Mouse (Mus musculus) stomach, embryonic 14.5 days (tissue): Measurements from ENCODE around the gene Cox14. TPM values are rescaled to one million over a fixed set of nuclear protein-coding genes. Genes with fewer than 3 reads are reported as not detected.
A peak's percentile ranks its signal among the peaks of the same experiment; 100 is the strongest.
"Not testable (repeated sequence)": the region's sequence is repeated elsewhere in the genome, so short reads cannot be mapped to it uniquely, and the experiment has no call there.

Experiments used
- ATAC-seq: fragments of 200-750 bp; cut with Nextera tagmentation; 2 replicates; pipeline ENCODE4 v1.8.0; 2017; ENCODE audit warnings: low read depth, moderate TSS enrichment; ENCODE audit not compliant: insufficient number of reproducible peaks, insufficient read depth, low FRiP score
- H3K27ac ChIP-seq: fragments of 300-500 bp; sonication (generic); 2 replicates; pipeline ENCODE4 v1.5.1; 2014; ENCODE audit warnings: mild to moderate bottlenecking, low read length, moderate library complexity, mixed read lengths
- H3K27me3 ChIP-seq: fragments of 300-500 bp; sonication (generic); 2 replicates; pipeline ENCODE4 v1.6.1; 2014; ENCODE audit warnings: low read length, control low read depth, mixed read lengths; ENCODE audit not compliant: control insufficient read depth, insufficient read depth
- H3K36me3 ChIP-seq: fragments of 300-500 bp; sonication (generic); 2 replicates; pipeline ENCODE4 v1.6.1; 2014; ENCODE audit warnings: mild to moderate bottlenecking, control low read depth, low read length, moderate library complexity, mixed read lengths; ENCODE audit not compliant: control insufficient read depth, insufficient read depth
- H3K4me1 ChIP-seq: fragments of 300-500 bp; sonication (generic); 2 replicates; pipeline ENCODE4 v1.6.1; 2014; ENCODE audit warnings: low read length, control low read depth, mixed read lengths; ENCODE audit not compliant: control insufficient read depth, insufficient read depth
- H3K4me2 ChIP-seq: fragments of 300-500 bp; sonication (generic); replicated peaks from 2 replicates; pipeline ENCODE4 v1.6.1; 2014; ENCODE audit warnings: low read depth, low read length, control low read depth
- H3K4me3 ChIP-seq: fragments of 300-500 bp; sonication (generic); 2 replicates; pipeline ENCODE4 v1.5.1; 2014; ENCODE audit warnings: low read depth, low read length, control low read depth
- H3K9ac ChIP-seq: fragments of 300-500 bp; sonication (generic); replicated peaks from 2 replicates; pipeline ENCODE4 v1.6.1; 2014; ENCODE audit warnings: low read depth, mild to moderate bottlenecking, control low read depth, low read length, moderate library complexity, mixed read lengths
- H3K9me3 ChIP-seq: fragments of 300-500 bp; sonication (generic); 2 replicates; pipeline ENCODE4 v1.6.1; 2016; ENCODE audit warnings: low read depth, low read length, control low read depth; ENCODE audit not compliant: control insufficient read depth
- WGBS: fragments of 180-500 bp; shearing (Covaris S2); extraction: QIAGEN DNeasy Blood & Tissue Kit; methylation state at CpG from one replicate; pipeline ENCODE4 v1.1.7; 2014; 5-methylcytosine and 5-hydroxymethylcytosine counted together
- polyA plus RNA-seq: library from polyadenylated mRNA; unstranded; fragments of >200 nt; fragmentation: Nextera tagmentation; extraction: Ambion mirVana; gene quantifications from 2 replicates; pipeline ENCODE4 v1.2.1, GENCODE M21; 2014

Cox14 gene
- polyA plus RNA-seq, 1 experiment from 2014 or later = 193 TPM

DNA sequence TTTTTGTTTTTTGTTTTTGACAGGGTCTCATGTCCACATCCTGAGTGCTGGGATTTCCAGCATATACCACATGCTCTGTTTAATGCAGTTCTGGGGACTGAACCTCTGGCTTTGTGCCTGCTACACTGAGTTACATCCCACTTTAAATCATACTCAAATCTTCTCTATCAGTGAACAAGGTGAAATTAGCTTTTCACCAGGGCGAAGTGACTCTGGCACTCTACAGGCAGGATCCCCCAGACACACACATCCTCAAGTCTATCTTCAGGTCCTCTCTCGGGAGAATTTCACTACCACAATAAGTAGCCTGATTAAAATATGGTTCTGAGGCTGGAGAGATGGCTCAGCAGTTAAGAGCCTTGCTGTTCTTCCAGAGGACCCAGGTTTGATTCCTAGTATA is 1.1 kb downstream of the Cox14 start:
- WGBS = 75% methylated on average over 2 of the region's 2 CpGs
- peaks cover 19% of the 10 kb centered on the region for H3K4me1 ChIP-seq
- peak overlapping the region; percentile 93; the same call in 1 of the 2 replicates for H3K9ac ChIP-seq
- H3K27me3 ChIP-seq = no peaks in the 10 kb centered on the region
- H3K36me3 ChIP-seq = peaks cover 16% of the 10 kb centered on the region; the same call in 1 of the 2 replicates
- H3K9me3 ChIP-seq = no peaks in the 10 kb centered on the region
- H3K27ac ChIP-seq = no peak overlapping the region
- no peak for ATAC-seq
- peak overlapping the region; percentile 83 for H3K4me2 ChIP-seq
- H3K4me3 ChIP-seq = peak overlapping the region; percentile 96

DNA sequence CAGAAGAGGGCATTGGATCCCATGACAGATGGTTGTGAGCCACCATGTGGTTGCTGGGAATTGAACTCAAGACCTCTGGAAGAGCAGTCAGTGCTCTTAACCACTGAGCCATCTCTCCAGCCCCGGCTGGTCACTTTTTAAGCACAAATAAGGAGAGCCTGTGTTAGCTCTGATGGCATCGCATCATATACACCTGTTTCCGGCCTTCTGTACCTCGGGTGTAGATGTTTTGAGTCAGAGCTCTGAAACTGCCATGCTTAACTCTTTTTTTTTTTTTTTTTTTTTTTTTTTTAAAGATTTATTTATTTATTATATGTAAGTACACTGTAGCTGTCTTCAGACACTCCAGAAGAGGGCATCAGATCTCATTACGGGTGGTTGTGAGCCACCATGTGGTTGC is 1.6 kb downstream of the Cox14 start:
- H3K4me1 ChIP-seq = peaks cover 19% of the 10 kb centered on the region
- peaks cover 16% of the 10 kb centered on the region; the same call in 1 of the 2 replicates for H3K36me3 ChIP-seq
- not testable (repeated sequence) for H3K27me3 ChIP-seq, ATAC-seq, H3K27ac ChIP-seq, H3K4me2 ChIP-seq, H3K4me3 ChIP-seq, H3K9ac ChIP-seq, H3K9me3 ChIP-seq
- WGBS = 90% methylated on average over 4 of the region's 5 CpGs

DNA sequence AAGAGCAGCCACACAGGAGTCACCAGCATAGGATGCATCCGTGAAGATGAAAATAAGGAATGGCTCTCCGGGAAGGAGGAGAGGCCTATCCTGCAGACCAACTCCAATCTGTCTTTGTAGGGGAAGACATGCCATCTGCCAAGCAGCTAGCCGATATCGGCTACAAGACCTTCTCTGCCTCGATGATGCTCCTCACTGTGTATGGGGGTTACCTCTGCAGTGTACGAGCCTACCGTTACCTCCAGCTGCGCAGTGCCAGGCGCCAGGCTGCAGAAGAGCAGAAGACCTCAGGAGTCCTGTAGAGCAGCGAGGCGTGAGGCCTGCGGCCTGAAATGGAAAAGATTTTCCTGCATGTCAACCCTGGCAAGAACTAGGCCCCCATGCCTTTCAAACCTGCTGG is 2.1 kb downstream of the Cox14 start:
- no peak overlapping the region for H3K4me2 ChIP-seq
- H3K9me3 ChIP-seq = no peaks in the 10 kb centered on the region
- no peak for ATAC-seq
- no peaks in the 10 kb centered on the region for H3K27me3 ChIP-seq
- peaks cover 19% of the 10 kb centered on the region for H3K4me1 ChIP-seq
- no peak overlapping the region for H3K27ac ChIP-seq
- 94% methylated on average over 12 of the region's 12 CpGs for WGBS
- peaks cover 16% of the 10 kb centered on the region; the same call in 1 of the 2 replicates for H3K36me3 ChIP-seq
- H3K9ac ChIP-seq = no peak overlapping the region
- no peak overlapping the region for H3K4me3 ChIP-seq

DNA sequence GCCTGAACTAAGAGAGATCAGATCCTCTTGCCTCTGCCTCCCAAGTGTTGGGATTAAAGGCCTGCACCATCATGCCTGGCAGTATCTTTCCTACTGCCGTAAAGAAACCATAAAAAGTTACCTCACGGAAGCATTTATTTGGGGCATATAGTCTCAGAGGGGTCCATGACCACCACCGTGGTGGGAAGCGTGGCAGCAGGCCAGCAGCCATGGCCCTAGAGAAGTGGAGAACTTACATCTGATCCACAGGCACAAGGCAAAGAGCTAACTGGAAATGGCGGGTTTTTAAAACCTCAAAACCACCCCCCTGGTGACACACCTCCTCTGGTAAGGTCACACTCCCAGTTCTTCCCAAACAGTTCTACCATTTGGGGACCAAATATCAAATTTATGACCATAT is 2.8 kb downstream of the Cox14 start:
- Histone ChIP-seq H3K27me3 (no peaks in the 10 kb centered on the region), H3K4me1 (peaks cover 19% of the 10 kb centered on the region), H3K4me3 (no peak overlapping the region), H3K9me3 (no peaks in the 10 kb centered on the region), H3K9ac (no peak overlapping the region), H3K4me2 (no peak overlapping the region), H3K36me3 (peaks cover 16% of the 10 kb centered on the region; the same call in 1 of the 2 replicates), H3K27ac (no peak overlapping the region)
- no peak for ATAC-seq
- WGBS = 93% methylated on average over 5 of the region's 5 CpGs

DNA sequence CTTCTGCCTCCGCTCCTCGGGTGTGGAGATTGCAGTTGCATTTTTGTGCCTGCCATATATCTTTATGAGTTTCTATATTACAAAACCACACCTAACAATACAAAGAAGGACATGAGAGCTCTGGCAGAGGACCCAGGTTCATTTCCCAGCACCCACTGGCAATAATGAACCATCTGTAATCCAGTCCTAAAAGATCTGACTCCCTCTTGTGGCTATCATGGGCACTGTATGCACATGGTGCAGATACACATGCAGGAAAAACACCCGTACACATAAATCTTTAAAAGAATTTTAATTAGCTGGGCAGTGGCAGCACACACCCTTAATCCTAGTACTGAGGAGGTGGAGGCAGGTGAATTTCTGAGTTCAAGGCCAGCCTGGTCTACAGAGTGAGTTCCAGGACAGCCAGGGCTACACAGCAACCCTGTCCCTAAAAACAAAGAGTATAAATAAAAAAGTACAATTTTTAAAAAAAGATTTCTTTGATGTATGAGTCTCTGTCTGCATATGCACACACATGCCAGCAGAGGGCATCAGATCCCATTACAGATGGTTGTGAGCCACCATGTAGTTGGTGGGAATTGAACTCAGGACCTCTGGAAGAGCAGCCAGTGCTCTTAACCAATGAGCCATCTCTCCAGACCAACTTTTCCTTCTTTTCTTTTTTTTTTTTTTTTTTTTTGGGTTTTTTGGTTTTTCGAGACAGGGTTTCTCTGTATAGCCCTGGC is 3.8 kb downstream of the Cox14 start:
- WGBS = 91% methylated on average over 3 of the region's 4 CpGs
- H3K4me1 ChIP-seq = peaks cover 10% of the 10 kb centered on the region
- H3K27me3 ChIP-seq = no peaks in the 10 kb centered on the region
- no peak overlapping the region for H3K27ac ChIP-seq
- H3K4me3 ChIP-seq = no peak overlapping the region
- no peaks in the 10 kb centered on the region for H3K9me3 ChIP-seq
- H3K9ac ChIP-seq = no peak overlapping the region
- no peak overlapping the region for H3K4me2 ChIP-seq
- peaks cover 16% of the 10 kb centered on the region; the same call in 1 of the 2 replicates for H3K36me3 ChIP-seq
- ATAC-seq = no peak

DNA sequence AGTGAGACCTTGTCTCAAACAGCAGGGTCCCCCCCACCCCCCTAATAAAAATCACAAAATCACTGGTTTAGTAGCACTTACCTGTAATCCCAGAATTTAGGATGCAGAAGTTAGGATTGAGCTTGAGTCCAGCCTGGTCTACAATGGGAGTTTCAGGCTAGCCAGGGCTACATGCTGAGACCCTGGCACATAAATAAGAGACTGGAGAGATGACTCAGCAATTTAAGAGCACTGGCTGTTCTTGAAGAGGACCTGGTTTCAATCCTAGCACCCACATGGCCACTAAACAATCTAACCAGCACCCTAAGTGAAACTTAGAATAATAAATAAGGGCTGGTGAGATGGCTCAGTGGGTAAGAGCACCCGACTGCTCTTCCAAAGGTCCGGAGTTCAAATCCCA is 5.7 kb downstream of the Cox14 start:
- Histone ChIP-seq H3K27me3 (no peaks in the 10 kb centered on the region), H3K4me3 (no peak overlapping the region)

DNA sequence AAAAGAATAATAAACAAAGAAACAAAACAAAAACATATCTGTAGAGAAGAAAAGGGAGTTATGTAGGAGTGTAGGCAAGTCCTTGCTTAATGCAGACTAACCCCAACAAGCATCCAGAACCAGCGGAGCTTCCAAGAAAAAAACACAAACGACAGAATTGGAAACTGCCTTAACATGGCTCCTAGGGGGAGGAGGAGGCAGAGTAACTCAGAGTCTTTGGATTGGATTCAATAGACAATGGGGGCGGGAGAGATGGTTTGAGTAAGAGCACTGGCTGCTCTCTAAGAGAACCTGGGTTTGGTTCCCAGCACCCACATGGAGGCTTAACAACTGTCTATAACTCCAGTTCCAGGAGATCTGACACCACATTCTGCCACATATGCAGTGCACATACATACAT is 6.3 kb downstream of the Cox14 start:
- no peak overlapping the region for H3K27ac ChIP-seq
- no peaks in the 10 kb centered on the region for H3K27me3 ChIP-seq
- H3K4me2 ChIP-seq = no peak overlapping the region
- H3K9ac ChIP-seq = no peak overlapping the region
- H3K4me1 ChIP-seq = 0 out of 2 replicates have a peak, but pooled peaks cover under 1% of the 10 kb centered on the region
- peaks cover 27% of the 10 kb centered on the region for H3K36me3 ChIP-seq
- no peak overlapping the region for H3K4me3 ChIP-seq
- ATAC-seq = no peak
- 90% methylated on average over 3 of the region's 3 CpGs for WGBS
- H3K9me3 ChIP-seq = no peaks in the 10 kb centered on the region

More for the DNA sequence above, 5.7 kb downstream of the Cox14 start:
- ATAC-seq = no peak
- no peak overlapping the region for H3K9ac ChIP-seq
- H3K9me3 ChIP-seq = no peaks in the 10 kb centered on the region
- no peak overlapping the region for H3K27ac ChIP-seq
- no peak overlapping the region for H3K4me2 ChIP-seq
- H3K36me3 ChIP-seq = peaks cover 25% of the 10 kb centered on the region
- H3K4me1 ChIP-seq = 0 out of 2 replicates have a peak, but pooled peaks cover 3% of the 10 kb centered on the region
- WGBS = 79% methylated on average over 2 of the region's 2 CpGs

DNA sequence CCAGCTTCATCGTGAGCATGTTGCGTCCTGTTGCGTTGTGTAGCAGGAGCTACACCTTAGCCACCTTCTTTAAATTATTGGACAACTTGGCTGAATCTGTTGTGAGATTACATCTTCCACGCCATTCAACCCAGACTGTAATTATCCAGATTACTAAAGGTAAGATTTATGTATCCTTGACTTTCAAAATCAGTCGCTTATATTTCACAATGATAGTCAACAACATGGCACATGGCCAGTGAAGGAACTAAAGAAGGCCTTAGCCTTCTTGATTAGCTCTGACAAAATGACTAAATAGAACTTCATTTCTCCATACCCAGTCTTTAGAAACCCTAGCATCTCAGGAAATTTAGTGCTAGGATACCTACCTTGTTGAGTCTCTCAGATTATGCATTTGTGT is 7.8 kb downstream of the Cox14 start:
- no peaks in the 10 kb centered on the region for H3K4me1 ChIP-seq
- no peak overlapping the region for H3K4me3 ChIP-seq
- no peak overlapping the region for H3K4me2 ChIP-seq
- no peak for ATAC-seq
- WGBS = 94% methylated on average over 5 of the region's 5 CpGs
- no peaks in the 10 kb centered on the region for H3K9me3 ChIP-seq
- no peaks in the 10 kb centered on the region for H3K27me3 ChIP-seq
- H3K36me3 ChIP-seq = peaks cover 29% of the 10 kb centered on the region
- H3K9ac ChIP-seq = no peak overlapping the region
- no peak overlapping the region for H3K27ac ChIP-seq

DNA sequence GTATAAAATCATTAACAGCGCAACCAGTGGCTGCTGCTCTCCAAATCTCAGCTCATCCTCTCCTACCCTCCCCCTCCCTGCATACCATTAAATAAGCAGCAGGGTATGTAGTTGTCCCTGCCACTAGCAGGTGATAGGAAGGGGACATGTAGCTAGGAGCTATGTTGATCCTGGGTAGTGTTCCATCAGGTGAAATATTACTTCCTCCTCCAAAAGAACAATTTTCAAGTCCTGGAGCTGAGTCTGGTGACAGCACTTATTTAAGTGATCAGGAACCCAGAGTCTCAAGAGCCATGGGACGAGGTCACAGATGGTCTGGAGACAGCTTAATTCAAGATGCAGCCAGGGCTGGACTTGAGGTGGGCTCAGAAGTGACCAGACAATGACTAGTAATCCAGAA is 10.2 kb downstream of the Cox14 start:
- Histone ChIP-seq H3K4me3 (no peak overlapping the region), H3K4me1 (no peaks in the 10 kb centered on the region), H3K27ac (no peak overlapping the region), H3K9me3 (no peaks in the 10 kb centered on the region), H3K9ac (no peak overlapping the region), H3K36me3 (peaks cover 40% of the 10 kb centered on the region), H3K27me3 (no peaks in the 10 kb centered on the region), H3K4me2 (no peak overlapping the region)
- ATAC-seq = no peak
- WGBS = 94% methylated on average over 2 of the region's 2 CpGs
